Mouse (Mus musculus) stomach, postnatal 0 days (tissue): ENCODE measurements around the gene Tm7sf2. TPM values are rescaled to one million over a fixed set of nuclear protein-coding genes. Genes with fewer than 3 reads are reported as not detected.

Experiments
- ATAC-seq: fragments of 200-750 bp; cut with Nextera tagmentation; 2 replicates; pipeline ENCODE4 v1.8.0; 2017; ENCODE audit not compliant: low FRiP score, low TSS enrichment
- DNase-seq: peaks from one replicate; pipeline ENCODE4 v3.0.0-alpha.2; 2016; ENCODE audit warnings: low spot score
- H3K27ac ChIP-seq: fragments of 300-500 bp; sonication (generic); replicated peaks from 2 replicates; pipeline ENCODE4 v1.5.1; 2014; ENCODE audit warnings: mild to moderate bottlenecking, control low read depth
- H3K27me3 ChIP-seq: fragments of 300-500 bp; sonication (generic); 2 replicates; pipeline ENCODE4 v1.6.1; 2014; ENCODE audit warnings: low read length; ENCODE audit not compliant: control insufficient read depth, insufficient read depth
- H3K36me3 ChIP-seq: fragments of 300-500 bp; sonication (generic); 2 replicates; pipeline ENCODE4 v1.6.1; 2014; ENCODE audit warnings: low read length, mixed read lengths; ENCODE audit not compliant: control insufficient read depth, insufficient read depth
- H3K4me1 ChIP-seq: fragments of 300-500 bp; sonication (generic); replicated peaks from 2 replicates; pipeline ENCODE4 v1.6.1; 2014; ENCODE audit warnings: antibody characterized with exemption; ENCODE audit not compliant: control insufficient read depth, insufficient read depth
- H3K4me2 ChIP-seq: fragments of 300-500 bp; sonication (generic); replicated peaks from 2 replicates; pipeline ENCODE4 v1.6.1; 2014; ENCODE audit warnings: low read depth, mild to moderate bottlenecking, control low read depth, moderate library complexity
- H3K4me3 ChIP-seq: fragments of 300-500 bp; sonication (generic); 2 replicates; pipeline ENCODE4 v1.5.1; 2014; ENCODE audit warnings: low read depth, low read length, control low read depth
- H3K9ac ChIP-seq: fragments of 300-500 bp; sonication (generic); 2 replicates; pipeline ENCODE4 v1.6.1; 2014; ENCODE audit warnings: mild to moderate bottlenecking, low read length, control low read depth, mixed read lengths
- H3K9me3 ChIP-seq: fragments of 300-500 bp; sonication (generic); 2 replicates; pipeline ENCODE4 v1.6.1; 2016; ENCODE audit warnings: low read length; ENCODE audit not compliant: control insufficient read depth
- CTCF ChIP-seq: IDR thresholded peaks from 2 replicates; pipeline ENCODE4 v1.5.1; 2016; ENCODE audit warnings: antibody characterized with exemption, low read depth, mild to moderate bottlenecking, moderate library complexity
- EP300 ChIP-seq: optimal IDR thresholded peaks from 2 replicates; pipeline ENCODE3; 2016; ENCODE audit warnings: antibody characterized with exemption
- WGBS: fragments of 180-500 bp; shearing (Covaris S2); extraction: QIAGEN DNeasy Blood & Tissue Kit; methylation state at CpG from one replicate; pipeline ENCODE4 v1.1.7; 2014; 5-methylcytosine and 5-hydroxymethylcytosine counted together
- polyA plus RNA-seq: library from polyadenylated mRNA; unstranded; fragments of >200 nt; fragmentation: Nextera tagmentation; extraction: Ambion mirVana; gene quantifications from 2 replicates; pipeline ENCODE4 v1.2.1, GENCODE M21; 2015

Gene Tm7sf2
- polyA plus RNA-seq, 1 experiment from 2014 or later = 17.9 TPM

DNA sequence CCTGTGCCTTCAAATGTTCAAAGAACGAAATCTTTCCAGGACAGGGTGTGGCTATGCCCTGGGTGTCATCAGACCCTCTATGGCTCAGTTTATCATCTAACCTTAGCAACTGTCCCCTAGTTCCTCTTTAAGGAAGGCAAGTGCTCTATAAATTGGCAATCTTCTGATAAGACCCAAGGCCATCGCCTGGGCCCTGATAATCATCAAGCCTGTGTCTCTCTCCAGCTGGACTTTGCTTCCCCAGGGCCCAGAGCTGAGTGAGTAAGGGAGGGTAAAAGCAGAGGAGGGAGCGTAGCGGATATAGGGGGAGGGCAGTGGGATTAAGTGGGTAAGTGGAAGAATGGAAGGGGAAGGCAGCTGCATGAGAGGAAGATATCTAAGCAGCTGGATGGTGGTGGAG is 36.3 kb upstream of the Tm7sf2 start:
- H3K36me3 ChIP-seq = no peaks in the 10 kb centered on the region
- 65% methylated on average over 4 of the region's 4 CpGs for WGBS
- H3K27ac ChIP-seq = no peak overlapping the region
- TF ChIP-seq EP300 = no peak
- no peak for TF ChIP-seq CTCF
- ATAC-seq (no peak), DNase-seq (no peak)
- no peaks in the 10 kb centered on the region for H3K9me3 ChIP-seq
- no peaks in the 10 kb centered on the region for H3K4me1 ChIP-seq
- H3K4me2 ChIP-seq = no peak overlapping the region
- H3K4me3 ChIP-seq = no peak overlapping the region
- peak overlapping the region; percentile 3; the same call in 1 of the 2 replicates for H3K9ac ChIP-seq
- H3K27me3 ChIP-seq = no peaks in the 10 kb centered on the region

DNA sequence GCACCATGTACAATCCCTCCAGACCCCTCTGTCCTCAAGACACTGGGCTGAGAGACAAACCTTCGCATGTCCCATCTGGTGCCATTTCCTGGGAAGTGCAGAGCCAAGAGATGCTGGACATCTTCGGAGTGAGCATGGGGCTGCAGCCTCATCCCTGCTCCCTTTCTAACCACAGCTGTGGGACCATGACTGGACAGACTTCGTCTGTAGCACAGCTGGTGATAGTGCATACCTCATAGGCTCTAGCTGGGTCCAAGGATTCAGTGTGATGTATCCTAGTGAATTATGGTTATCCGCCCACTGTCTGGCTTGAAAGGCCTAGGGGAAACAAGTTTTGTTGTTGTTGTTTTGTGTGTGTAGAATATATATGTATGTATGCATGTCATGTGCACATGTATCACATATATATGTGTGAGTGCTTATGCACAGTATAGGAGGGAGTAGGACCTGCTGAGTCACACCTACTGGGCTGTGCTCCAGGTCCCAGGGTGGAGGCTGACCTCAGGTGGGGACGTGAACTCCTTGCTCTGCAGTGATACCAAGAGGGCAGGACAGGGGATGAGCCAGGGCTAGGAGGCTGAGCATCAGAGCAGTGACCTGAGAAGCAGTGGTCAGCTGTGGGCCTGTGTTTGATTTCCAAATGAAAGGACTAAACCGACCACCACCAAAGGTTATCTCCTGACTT is 34.1 kb upstream of the Tm7sf2 start:
- Histone ChIP-seq H3K36me3 (no peaks in the 10 kb centered on the region), H3K4me3 (no peak overlapping the region), H3K27ac (no peak overlapping the region), H3K4me2 (no peak overlapping the region), H3K9ac (no peak overlapping the region), H3K4me1 (no peaks in the 10 kb centered on the region), H3K27me3 (no peaks in the 10 kb centered on the region), H3K9me3 (no peaks in the 10 kb centered on the region)
- WGBS = 66% methylated on average over 6 of the region's 6 CpGs
- no peak for TF ChIP-seq EP300
- no peak for TF ChIP-seq CTCF
- DNase-seq (peak; percentile 47), ATAC-seq (peak; percentile 76)

DNA sequence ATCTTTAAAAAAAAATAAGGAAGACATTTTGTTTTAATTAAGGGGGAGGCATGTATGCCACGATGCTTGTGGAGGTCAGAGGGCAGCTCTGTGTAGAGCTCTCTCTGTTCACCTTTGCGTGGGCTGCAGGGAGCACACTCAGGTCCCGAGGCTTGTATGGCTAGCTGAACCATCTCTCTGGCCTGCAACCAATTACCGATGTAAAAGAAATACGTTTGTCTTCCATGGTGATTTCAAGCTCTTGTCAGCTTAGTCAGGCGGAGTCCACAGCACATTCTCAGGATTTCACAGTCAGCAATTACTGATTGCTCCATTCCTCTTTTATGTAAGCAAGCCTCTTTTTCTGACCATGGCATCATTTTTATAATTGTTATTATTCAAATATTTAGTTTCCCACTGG is 33.0 kb upstream of the Tm7sf2 start:
- ATAC-seq = no peak
- Histone ChIP-seq H3K4me1 (no peaks in the 10 kb centered on the region), H3K36me3 (no peaks in the 10 kb centered on the region), H3K9me3 (no peaks in the 10 kb centered on the region), H3K27ac (no peak overlapping the region), H3K4me2 (no peak overlapping the region), H3K4me3 (no peak overlapping the region), H3K9ac (no peak overlapping the region; the same call in 1 of the 2 replicates), H3K27me3 (no peaks in the 10 kb centered on the region)
- WGBS = 52% methylated on average over 6 of the region's 6 CpGs
- TF ChIP-seq EP300 (no peak), CTCF (no peak)
- DNase-seq = no peak

DNA sequence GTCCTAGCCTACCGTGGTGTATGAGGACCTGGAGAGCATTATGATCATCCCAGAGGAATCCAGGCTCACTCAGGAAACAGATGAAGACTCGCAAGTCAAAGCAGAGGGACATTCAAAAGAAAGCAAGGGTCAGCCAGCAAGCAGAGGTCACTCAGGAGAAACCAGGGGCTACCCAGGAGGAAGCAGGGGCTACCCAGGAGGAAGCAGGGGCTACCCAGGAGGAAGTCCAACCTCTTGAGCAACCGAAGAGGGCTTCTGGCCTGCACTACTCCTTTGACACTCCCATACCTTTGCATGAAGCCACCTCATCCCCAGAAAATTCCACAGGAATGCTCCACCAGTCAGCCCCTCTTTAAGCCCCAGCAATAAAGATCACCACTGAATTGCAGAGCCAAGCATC is 29.7 kb upstream of the Tm7sf2 start:
- Histone ChIP-seq H3K36me3 (no peaks in the 10 kb centered on the region), H3K9me3 (no peaks in the 10 kb centered on the region), H3K9ac (no peak overlapping the region), H3K27ac (no peak overlapping the region), H3K4me2 (no peak overlapping the region), H3K27me3 (no peaks in the 10 kb centered on the region), H3K4me1 (no peaks in the 10 kb centered on the region), H3K4me3 (no peak overlapping the region)
- no peak for DNase-seq
- 85% methylated on average over 3 of the region's 3 CpGs for WGBS
- no peak for TF ChIP-seq CTCF
- no peak for TF ChIP-seq EP300
- ATAC-seq = no peak

DNA sequence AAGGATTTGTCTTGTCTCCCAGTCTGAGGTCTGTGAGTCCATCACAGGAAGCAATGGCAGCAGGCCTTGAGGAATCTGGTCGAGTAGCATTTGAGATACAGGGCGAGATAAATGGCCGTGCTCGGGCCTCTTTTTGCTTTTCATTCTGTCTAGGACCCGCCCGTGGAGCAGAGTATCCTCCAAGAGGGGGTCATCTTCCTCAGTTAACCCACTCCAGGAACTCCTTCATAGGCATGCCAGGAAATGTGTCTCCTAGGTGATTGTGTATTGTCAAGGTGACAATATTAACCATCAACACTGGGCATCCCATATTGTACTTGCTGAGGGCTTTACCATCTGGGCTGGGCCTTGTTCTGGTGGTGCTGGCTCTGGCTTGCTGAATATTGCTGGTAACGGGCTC is 25.9 kb upstream of the Tm7sf2 start, which contains the start of gene AC131692.1:
Gene AC131692.1 (plus strand): TSS at position 301 of the 400 bp plus-strand sequence.
- no peak for DNase-seq
- H3K9ac ChIP-seq = no peak within 1 kb of the TSS
- no peak within 1 kb of the TSS for H3K4me2 ChIP-seq
- ATAC-seq = no peak
- no peaks in the 10 kb centered on the region for H3K4me1 ChIP-seq
- H3K4me3 ChIP-seq = no peak within 1 kb of the TSS
- H3K9me3 ChIP-seq = no peaks in the 10 kb centered on the region
- no peak within 1 kb of the TSS for H3K27ac ChIP-seq
- peaks cover 6% of the 10 kb centered on the region for H3K36me3 ChIP-seq
- TF ChIP-seq CTCF (no peak), EP300 (no peak)
- 85% methylated on average over 7 of the region's 7 CpGs for WGBS
- no peaks in the 10 kb centered on the region for H3K27me3 ChIP-seq

DNA sequence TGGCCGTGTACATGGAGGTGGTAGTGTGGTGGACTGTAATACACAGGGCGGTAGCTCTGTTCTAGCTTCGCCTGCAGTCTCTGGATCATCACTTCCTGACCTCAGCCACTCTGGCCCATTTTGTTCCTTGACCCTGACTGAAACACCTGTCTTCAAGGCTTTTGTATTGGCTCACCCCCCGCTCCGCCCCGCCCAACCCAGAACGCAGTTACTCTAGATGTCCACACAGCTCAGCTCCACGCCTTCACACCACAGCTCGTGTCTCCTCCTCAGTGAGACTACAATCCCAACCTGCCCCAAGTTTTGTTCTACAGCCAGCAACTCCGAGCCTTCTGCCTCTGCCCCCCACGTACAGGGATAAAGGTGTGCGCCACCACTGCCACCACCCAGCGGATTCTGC is 20.7 kb upstream of the Tm7sf2 start:
- Histone ChIP-seq H3K4me2 (no peak overlapping the region), H3K36me3 (peaks cover 6% of the 10 kb centered on the region), H3K9ac (no peak overlapping the region), H3K9me3 (no peaks in the 10 kb centered on the region), H3K27ac (no peak overlapping the region), H3K27me3 (no peaks in the 10 kb centered on the region), H3K4me1 (peaks cover under 1% of the 10 kb centered on the region; the same call in 1 of the 2 replicates), H3K4me3 (no peak overlapping the region)
- TF ChIP-seq CTCF (no peak), EP300 (no peak)
- ATAC-seq (no peak), DNase-seq (no peak)
- 91% methylated on average over 13 of the region's 13 CpGs for WGBS
